Mouse (Mus musculus): Measurements from ENCODE around the gene Toe1.
"Not testable (repeated sequence)": the region's sequence is repeated elsewhere in the genome, so short reads cannot be mapped to it uniquely, and the experiment has no call there.

GRCm38 (mm10) chr4:116840096-116840495 is 32.7 kb upstream of the Toe1 start:
- TF ChIP-seq CTCF (IDR thresholded peaks at IDR 0.05; ENCODE audit: control insufficient read depth, insufficient read depth, insufficient read length); MYOG (IDR thresholded peaks at IDR 0.05; ENCODE audit: control insufficient read depth, extremely low read depth, insufficient read length): not testable (repeated sequence)
